Mouse (Mus musculus): ENCODE data around the gene Slc25a22. TPM values are rescaled to one million over a fixed set of nuclear protein-coding genes. Genes with fewer than 3 reads are reported as not detected.

Slc25a22 gene
- polyA plus RNA-seq, 1 experiment from 2014 or later = 29.4 TPM

DNA sequence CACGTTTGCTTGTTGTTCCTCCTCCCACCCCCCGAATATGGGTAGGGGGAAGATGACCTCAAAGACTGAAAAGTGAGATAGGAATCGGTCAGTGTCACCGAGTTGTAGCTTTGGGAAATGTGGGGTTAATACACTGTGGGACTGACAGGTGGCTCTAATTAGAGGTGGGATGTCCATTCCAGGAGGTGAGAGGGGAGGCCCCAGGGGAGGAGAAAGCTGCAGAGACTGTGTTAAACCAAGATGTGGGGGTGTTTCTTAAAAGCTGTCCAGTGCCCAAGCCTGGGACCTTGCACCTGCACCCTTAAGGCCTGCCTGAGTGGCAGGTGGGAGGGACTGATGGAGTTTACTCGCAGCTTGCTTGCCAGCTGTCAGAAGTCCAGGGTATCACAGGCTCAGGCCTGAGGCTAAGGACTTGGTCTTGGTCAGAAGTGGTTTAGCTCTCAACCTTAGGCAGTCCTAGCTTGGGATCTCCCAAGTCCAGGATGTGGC is 24.7 kb upstream of the Slc25a22 start:
- Histone ChIP-seq H3K9ac (ENCODE audit: low read length) (peak overlapping the region; percentile 75), H3K27me3 (ENCODE audit: control insufficient read depth, insufficient read depth, low read length) (peaks cover 24% of the 10 kb centered on the region), H3K9me3 (replicated peaks; ENCODE audit: control insufficient read depth, low read length) (no peaks in the 10 kb centered on the region), H3K36me3 (ENCODE audit: control insufficient read depth, insufficient read depth, low read length) (no peaks in the 10 kb centered on the region), H3K27ac (ENCODE audit: low read length) (no peak overlapping the region), H3K4me1 (ENCODE audit: control insufficient read depth, insufficient read depth, low read length) (peaks cover 49% of the 10 kb centered on the region), H3K4me2 (ENCODE audit: low read depth, low read length) (peak overlapping the region; percentile 85), H3K4me3 (replicated peaks; ENCODE audit: low read length) (peak overlapping the region; percentile 52)
- WGBS = 17% methylated on average over 5 of the region's 5 CpGs
- 0 out of 2 replicates have a peak, but pooled peaks have one; percentile 7 for ATAC-seq (ENCODE audit: insufficient read depth, low FRiP score)

DNA sequence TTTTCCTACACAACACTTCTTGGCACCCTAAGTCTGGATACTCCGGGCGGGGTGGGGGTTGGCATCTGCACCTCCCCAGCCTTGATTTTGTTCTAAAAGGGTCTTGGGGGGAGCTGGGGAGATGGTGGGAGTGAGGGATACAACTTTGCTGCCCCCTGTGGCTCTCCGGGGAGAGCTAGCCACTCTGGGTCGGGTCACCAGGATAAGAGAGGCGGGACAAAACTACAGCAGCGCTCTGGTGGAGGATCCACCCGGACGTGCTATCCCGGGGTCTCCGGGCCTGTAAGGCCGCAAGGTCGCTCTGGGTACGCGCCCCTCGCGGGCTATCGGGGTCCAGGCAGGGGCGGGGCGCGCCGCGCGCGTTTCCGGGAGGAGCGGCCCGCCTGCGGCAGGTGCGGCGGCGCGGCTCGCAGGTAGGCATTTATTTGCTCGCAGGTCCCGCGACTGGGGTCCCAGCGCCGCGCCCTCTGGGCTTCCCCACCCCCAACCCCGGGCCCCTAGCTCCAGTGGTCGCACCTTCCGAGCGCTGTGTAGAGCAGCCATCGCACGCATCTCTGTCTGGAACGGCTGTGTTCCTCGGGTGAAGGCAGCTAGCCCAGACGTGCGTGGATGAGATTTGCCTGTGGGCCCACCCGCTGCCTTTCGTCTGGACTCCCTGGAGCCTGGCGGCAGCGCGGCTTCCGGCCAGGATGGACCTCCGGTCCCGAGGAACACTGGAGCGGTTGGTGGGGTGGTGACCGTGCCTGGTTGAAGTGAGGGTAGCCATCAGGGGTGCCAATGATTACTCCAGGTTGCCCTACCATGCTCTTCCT is 24.0 kb upstream of the Slc25a22 start:
- Histone ChIP-seq H3K27ac (ENCODE audit: low read length) (peak overlapping the region; percentile 36), H3K4me1 (ENCODE audit: control insufficient read depth, insufficient read depth, low read length) (peaks cover 45% of the 10 kb centered on the region), H3K36me3 (ENCODE audit: control insufficient read depth, insufficient read depth, low read length) (no peaks in the 10 kb centered on the region), H3K9ac (ENCODE audit: low read length) (peak overlapping the region; percentile 75), H3K9me3 (replicated peaks; ENCODE audit: control insufficient read depth, low read length) (no peaks in the 10 kb centered on the region), H3K27me3 (ENCODE audit: control insufficient read depth, insufficient read depth, low read length) (peaks cover 24% of the 10 kb centered on the region), H3K4me2 (ENCODE audit: low read depth, low read length) (peak overlapping the region; percentile 85), H3K4me3 (replicated peaks; ENCODE audit: low read length) (peak overlapping the region; percentile 52)
- ATAC-seq (ENCODE audit: insufficient read depth, low FRiP score) = no peak
- WGBS = 3% methylated on average over 59 of the region's 59 CpGs

DNA sequence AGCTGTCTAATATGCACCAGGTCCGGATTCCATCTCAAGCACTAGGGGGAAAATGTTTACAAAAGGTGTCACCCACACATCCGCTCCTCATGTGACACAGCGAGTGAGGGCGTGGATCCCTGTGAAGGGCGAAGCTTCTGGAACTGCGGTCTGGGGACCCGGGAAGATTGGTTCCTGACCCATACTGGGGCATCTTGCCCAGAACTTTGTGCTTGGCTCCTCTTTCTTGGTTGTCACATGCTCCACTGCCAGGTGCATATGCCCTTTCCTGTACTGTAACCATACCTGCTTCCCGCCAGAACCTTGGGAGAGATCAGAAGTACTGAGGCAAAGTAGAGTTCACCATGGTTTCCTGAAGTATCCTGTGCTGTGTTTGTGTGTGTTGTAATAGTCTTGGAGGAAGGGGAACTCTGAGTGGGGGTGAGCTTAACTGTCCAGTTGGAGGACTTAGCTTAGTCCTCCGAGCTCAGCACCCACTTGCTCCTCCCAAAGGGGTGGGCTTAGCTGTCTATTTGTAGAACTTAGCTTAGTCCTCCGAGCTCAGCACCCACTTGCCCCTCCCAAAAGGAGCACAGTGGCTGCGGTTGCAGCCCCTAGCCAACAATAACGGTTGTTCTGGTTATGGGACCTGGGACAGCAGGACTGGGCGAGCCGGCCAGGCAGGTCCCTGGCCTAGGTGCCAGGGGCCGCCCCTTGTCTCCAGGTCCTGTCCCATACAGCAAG is 22.9 kb upstream of the Slc25a22 start, which contains the start of gene Cracr2b:
Cracr2b (plus strand) TSS at position 704 of the 723 bp plus-strand sequence.
- H3K4me1 ChIP-seq (ENCODE audit: control insufficient read depth, insufficient read depth, low read length) = peaks cover 37% of the 10 kb centered on the region
- 48% methylated on average over 15 of the region's 15 CpGs for WGBS
- peak within 1 kb of the TSS; percentile 52 for H3K4me3 ChIP-seq (replicated peaks; ENCODE audit: low read length)
- H3K27ac ChIP-seq (ENCODE audit: low read length) = peak within 1 kb of the TSS; percentile 36
- H3K9ac ChIP-seq (ENCODE audit: low read length) = peak within 1 kb of the TSS; percentile 75
- H3K27me3 ChIP-seq (ENCODE audit: control insufficient read depth, insufficient read depth, low read length) = peaks cover 24% of the 10 kb centered on the region
- peak within 1 kb of the TSS; percentile 85 for H3K4me2 ChIP-seq (ENCODE audit: low read depth, low read length)
- no peak for ATAC-seq (ENCODE audit: insufficient read depth, low FRiP score)
- H3K36me3 ChIP-seq (ENCODE audit: control insufficient read depth, insufficient read depth, low read length) = no peaks in the 10 kb centered on the region
- H3K9me3 ChIP-seq (replicated peaks; ENCODE audit: control insufficient read depth, low read length) = no peaks in the 10 kb centered on the region

DNA sequence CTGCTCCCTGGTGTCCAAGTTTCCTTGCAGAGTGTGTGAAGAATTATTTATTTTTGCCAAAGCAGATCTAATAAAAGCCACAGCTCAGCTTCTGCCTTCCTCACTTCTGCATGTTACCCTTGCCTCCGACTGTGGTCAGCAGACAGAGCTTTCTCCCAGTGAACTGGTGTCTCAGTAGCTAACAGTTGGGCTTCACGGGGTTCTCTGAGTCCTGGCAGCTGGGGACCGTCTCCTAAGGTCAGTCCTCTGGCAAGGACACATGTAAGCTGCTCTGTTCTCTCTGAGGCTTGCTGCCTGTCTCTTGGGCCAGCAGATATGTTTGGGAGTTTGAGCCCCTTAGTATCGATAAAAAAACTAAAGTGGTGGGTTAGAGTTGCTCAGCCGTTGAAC is 22.3 kb upstream of the Slc25a22 start:
- Histone ChIP-seq H3K4me1 (ENCODE audit: control insufficient read depth, insufficient read depth, low read length) (peaks cover 31% of the 10 kb centered on the region), H3K9ac (ENCODE audit: low read length) (no peak overlapping the region), H3K9me3 (replicated peaks; ENCODE audit: control insufficient read depth, low read length) (no peaks in the 10 kb centered on the region), H3K27ac (ENCODE audit: low read length) (no peak overlapping the region; the same call in 1 of the 2 replicates), H3K36me3 (ENCODE audit: control insufficient read depth, insufficient read depth, low read length) (no peaks in the 10 kb centered on the region), H3K4me3 (replicated peaks; ENCODE audit: low read length) (no peak overlapping the region), H3K4me2 (ENCODE audit: low read depth, low read length) (no peak overlapping the region), H3K27me3 (ENCODE audit: control insufficient read depth, insufficient read depth, low read length) (peaks cover 23% of the 10 kb centered on the region)
- WGBS = 37% methylated on average over 5 of the region's 5 CpGs
- no peak for ATAC-seq (ENCODE audit: insufficient read depth, low FRiP score)

DNA sequence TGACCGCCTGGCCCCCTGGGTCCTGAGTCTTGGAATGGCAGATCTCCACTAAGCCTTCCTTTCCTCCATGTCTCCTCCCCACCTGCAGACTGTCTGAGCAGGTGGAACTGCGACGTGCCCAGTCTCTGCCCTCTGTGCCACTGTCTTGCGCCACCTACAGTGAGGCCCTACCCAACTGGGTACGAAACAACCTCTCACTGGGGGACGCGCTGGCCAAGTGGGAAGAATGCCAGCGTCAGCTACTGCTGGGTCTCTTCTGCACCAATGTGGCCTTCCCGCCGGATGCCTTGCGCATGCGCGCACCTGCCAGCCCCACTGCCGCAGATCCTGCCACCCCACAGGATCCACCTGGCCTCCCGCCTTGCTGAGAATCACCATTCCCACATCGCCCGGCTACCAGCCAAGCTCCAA is 21.6 kb upstream of the Slc25a22 start:
- 90% methylated on average over 17 of the region's 17 CpGs for WGBS
- H3K4me2 ChIP-seq (ENCODE audit: low read depth, low read length) = no peak overlapping the region
- H3K36me3 ChIP-seq (ENCODE audit: control insufficient read depth, insufficient read depth, low read length) = no peaks in the 10 kb centered on the region
- H3K27me3 ChIP-seq (ENCODE audit: control insufficient read depth, insufficient read depth, low read length) = peaks cover 21% of the 10 kb centered on the region
- H3K4me1 ChIP-seq (ENCODE audit: control insufficient read depth, insufficient read depth, low read length) = peaks cover 24% of the 10 kb centered on the region
- H3K4me3 ChIP-seq (replicated peaks; ENCODE audit: low read length) = no peak overlapping the region
- H3K9me3 ChIP-seq (replicated peaks; ENCODE audit: control insufficient read depth, low read length) = no peaks in the 10 kb centered on the region
- H3K27ac ChIP-seq (ENCODE audit: low read length) = no peak overlapping the region
- H3K9ac ChIP-seq (ENCODE audit: low read length) = no peak overlapping the region
- ATAC-seq (ENCODE audit: insufficient read depth, low FRiP score) = no peak

DNA sequence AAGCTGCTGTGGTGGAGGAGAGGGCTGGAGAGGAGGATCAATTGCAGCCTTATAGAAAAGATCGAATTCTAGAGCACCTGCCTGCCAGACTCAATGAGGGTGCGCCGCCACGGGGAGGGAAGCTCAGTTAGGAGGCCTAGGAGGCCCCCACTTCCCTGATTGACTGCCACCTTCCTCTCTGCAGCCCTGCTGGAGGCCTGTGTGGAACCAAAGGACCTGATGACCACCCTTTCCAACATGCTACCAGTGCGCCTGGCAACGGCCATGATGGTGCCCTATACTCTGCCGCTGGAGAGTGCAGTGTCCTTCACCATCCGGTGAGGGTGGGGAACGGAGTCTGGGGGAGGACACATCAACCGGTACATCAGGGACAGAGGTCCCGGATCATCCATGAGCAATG is 21.0 kb upstream of the Slc25a22 start:
- peaks cover 18% of the 10 kb centered on the region for H3K27me3 ChIP-seq (ENCODE audit: control insufficient read depth, insufficient read depth, low read length)
- H3K36me3 ChIP-seq (ENCODE audit: control insufficient read depth, insufficient read depth, low read length) = no peaks in the 10 kb centered on the region
- no peaks in the 10 kb centered on the region for H3K9me3 ChIP-seq (replicated peaks; ENCODE audit: control insufficient read depth, low read length)
- no peak overlapping the region for H3K4me3 ChIP-seq (replicated peaks; ENCODE audit: low read length)
- no peak overlapping the region for H3K9ac ChIP-seq (ENCODE audit: low read length)
- peaks cover 24% of the 10 kb centered on the region for H3K4me1 ChIP-seq (ENCODE audit: control insufficient read depth, insufficient read depth, low read length)
- ATAC-seq (ENCODE audit: insufficient read depth, low FRiP score) = no peak
- WGBS = 88% methylated on average over 11 of the region's 11 CpGs
- H3K4me2 ChIP-seq (ENCODE audit: low read depth, low read length) = no peak overlapping the region
- no peak overlapping the region for H3K27ac ChIP-seq (ENCODE audit: low read length)

DNA sequence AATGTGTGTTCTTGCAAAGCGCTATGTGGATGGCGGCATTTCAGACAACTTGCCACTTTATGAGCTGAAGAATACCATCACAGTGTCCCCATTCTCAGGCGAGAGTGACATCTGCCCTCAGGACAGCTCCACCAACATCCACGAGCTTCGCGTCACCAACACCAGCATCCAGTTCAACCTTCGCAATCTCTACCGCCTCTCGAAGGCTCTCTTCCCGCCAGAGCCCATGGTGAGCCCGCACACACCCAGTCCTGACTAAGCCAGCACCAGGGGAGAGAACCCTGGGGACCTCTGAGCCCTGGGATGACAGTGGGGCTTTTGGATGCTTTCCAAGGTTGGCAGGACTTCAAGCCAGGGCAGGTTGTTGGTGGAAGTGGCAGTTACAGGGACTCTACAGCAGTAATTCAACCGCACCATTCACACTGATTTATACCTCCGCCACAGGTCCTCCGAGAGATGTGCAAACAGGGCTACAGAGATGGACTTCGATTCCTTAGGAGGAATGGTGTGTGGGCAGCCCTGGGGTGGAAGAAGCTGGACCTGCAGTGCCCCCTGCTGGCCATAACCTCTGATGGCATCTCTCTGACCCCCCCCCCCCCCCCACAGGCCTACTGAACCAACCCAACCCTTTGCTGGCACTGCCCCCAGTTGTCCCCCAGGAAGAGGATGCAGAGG is 20.4 kb upstream of the Slc25a22 start:
- no peak overlapping the region for H3K4me3 ChIP-seq (replicated peaks; ENCODE audit: low read length)
- no peak for ATAC-seq (ENCODE audit: insufficient read depth, low FRiP score)
- peaks cover 24% of the 10 kb centered on the region for H3K4me1 ChIP-seq (ENCODE audit: control insufficient read depth, insufficient read depth, low read length)
- H3K9ac ChIP-seq (ENCODE audit: low read length) = no peak overlapping the region
- no peaks in the 10 kb centered on the region for H3K9me3 ChIP-seq (replicated peaks; ENCODE audit: control insufficient read depth, low read length)
- peaks cover 12% of the 10 kb centered on the region for H3K27me3 ChIP-seq (ENCODE audit: control insufficient read depth, insufficient read depth, low read length)
- 74% methylated on average over 15 of the region's 15 CpGs for WGBS
- H3K4me2 ChIP-seq (ENCODE audit: low read depth, low read length) = no peak overlapping the region
- H3K36me3 ChIP-seq (ENCODE audit: control insufficient read depth, insufficient read depth, low read length) = no peaks in the 10 kb centered on the region
- no peak overlapping the region for H3K27ac ChIP-seq (ENCODE audit: low read length)

DNA sequence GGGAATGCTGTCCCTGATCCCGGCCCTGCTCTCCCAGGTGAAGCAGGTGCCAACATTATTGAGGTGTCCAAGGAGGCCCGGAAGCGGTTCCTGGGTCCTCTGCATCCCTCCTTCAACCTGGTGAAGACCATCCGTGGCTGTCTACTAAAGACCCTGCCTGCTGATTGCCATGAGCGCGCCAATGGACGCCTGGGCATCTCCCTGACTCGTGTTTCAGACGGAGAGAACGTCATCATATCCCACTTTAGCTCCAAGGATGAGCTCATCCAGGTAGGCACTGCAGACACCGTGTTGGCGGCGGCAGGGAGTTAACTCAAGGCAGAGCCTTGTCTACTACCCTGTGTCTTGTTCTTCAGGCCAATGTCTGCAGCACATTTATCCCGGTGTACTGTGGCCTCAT is 19.5 kb upstream of the Slc25a22 start:
- H3K27me3 ChIP-seq (ENCODE audit: control insufficient read depth, insufficient read depth, low read length) = peaks cover 9% of the 10 kb centered on the region
- H3K36me3 ChIP-seq (ENCODE audit: control insufficient read depth, insufficient read depth, low read length) = peaks cover 1% of the 10 kb centered on the region; the same call in 1 of the 2 replicates
- 92% methylated on average over 14 of the region's 14 CpGs for WGBS
- no peak overlapping the region for H3K27ac ChIP-seq (ENCODE audit: low read length)
- H3K4me1 ChIP-seq (ENCODE audit: control insufficient read depth, insufficient read depth, low read length) = peaks cover 24% of the 10 kb centered on the region
- H3K9ac ChIP-seq (ENCODE audit: low read length) = no peak overlapping the region
- no peak overlapping the region for H3K4me3 ChIP-seq (replicated peaks; ENCODE audit: low read length)
- no peaks in the 10 kb centered on the region for H3K9me3 ChIP-seq (replicated peaks; ENCODE audit: control insufficient read depth, low read length)
- no peak for ATAC-seq (ENCODE audit: insufficient read depth, low FRiP score)
- no peak overlapping the region for H3K4me2 ChIP-seq (ENCODE audit: low read depth, low read length)
